Mouse (Mus musculus) embryonic facial prominence, embryonic 14.5 days (tissue): ENCODE data around the gene Iqsec2. TPM values are rescaled to one million over a fixed set of nuclear protein-coding genes. Genes with fewer than 3 reads are reported as not detected.

Experiments used
- ATAC-seq: fragments of 200-750 bp; cut with Nextera tagmentation; 2 replicates; pipeline ENCODE4 v1.8.0; 2017; ENCODE audit warnings: low read depth, moderate number of reproducible peaks, moderate TSS enrichment
- DNase-seq: peaks from one replicate; pipeline ENCODE4 v3.0.0-alpha.2; 2015; ENCODE audit warnings: low spot score
- H3K27ac ChIP-seq: fragments of 300-500 bp; sonication (generic); replicated peaks from 2 replicates; pipeline ENCODE4 v1.5.1; 2014; ENCODE audit warnings: low read depth, mild to moderate bottlenecking, low read length, moderate library complexity
- H3K27me3 ChIP-seq: fragments of 300-500 bp; sonication (generic); replicated peaks from 2 replicates; pipeline ENCODE4 v1.6.1; 2014; ENCODE audit warnings: low read length; ENCODE audit not compliant: control insufficient read depth, insufficient read depth
- H3K36me3 ChIP-seq: fragments of 300-500 bp; sonication (generic); 2 replicates; pipeline ENCODE4 v1.6.1; 2014; ENCODE audit warnings: low read length, mixed read lengths; ENCODE audit not compliant: control insufficient read depth, insufficient read depth
- H3K4me1 ChIP-seq: fragments of 300-500 bp; sonication (generic); 2 replicates; pipeline ENCODE4 v1.6.1; 2014; ENCODE audit warnings: antibody characterized with exemption, low read length; ENCODE audit not compliant: control insufficient read depth, insufficient read depth
- H3K4me2 ChIP-seq: fragments of 300-500 bp; sonication (generic); 2 replicates; pipeline ENCODE4 v1.6.1; 2014; ENCODE audit warnings: low read depth, mild to moderate bottlenecking, low read length, moderate library complexity, mixed read lengths
- H3K4me3 ChIP-seq: fragments of 300-500 bp; sonication (generic); 2 replicates; pipeline ENCODE4 v1.5.1; 2014; ENCODE audit warnings: low read depth, mild to moderate bottlenecking, low read length
- H3K9ac ChIP-seq: fragments of 300-500 bp; sonication (generic); 2 replicates; pipeline ENCODE4 v1.6.1; 2014; ENCODE audit warnings: low read depth, mild to moderate bottlenecking, low read length, moderate library complexity, mixed read lengths
- H3K9me3 ChIP-seq: fragments of 300-500 bp; sonication (generic); 2 replicates; pipeline ENCODE4 v1.6.1; 2016; ENCODE audit warnings: low read length; ENCODE audit not compliant: control insufficient read depth
- whole genome bisulfite sequencing: fragments of 180-500 bp; shearing (Covaris S2); extraction: QIAGEN DNeasy Blood & Tissue Kit; methylation state at CpG from one replicate; pipeline ENCODE4 v1.1.7; 2014; 5-methylcytosine and 5-hydroxymethylcytosine counted together
- polyA plus RNA-seq: library from polyadenylated mRNA; unstranded; fragments of >200 nt; fragmentation: Nextera tagmentation; extraction: Ambion mirVana; gene quantifications from 2 replicates; pipeline ENCODE4 v1.2.1, GENCODE M21; 2014

Iqsec2 gene
- polyA plus RNA-seq: 4.6 and 5.6 TPM in 2 replicates

GRCm38 (mm10) chrX:152143941-152144741, at the start of gene Iqsec2:
TSS of gene Iqsec2 (plus strand) at chrX:152144268.
- Histone ChIP-seq H3K36me3 (no peaks in the 10 kb centered on the region), H3K9ac (peak within 1 kb of the TSS; percentile 74), H3K4me3 (peak within 1 kb of the TSS; percentile 57), H3K27ac (no peak within 1 kb of the TSS), H3K27me3 (peaks cover 55% of the 10 kb centered on the region), H3K9me3 (no peaks in the 10 kb centered on the region), H3K4me1 (no peaks in the 10 kb centered on the region), H3K4me2 (peak within 1 kb of the TSS; percentile 76)
- DNase-seq (no peak), ATAC-seq (peak; percentile 67)
- WGBS: 5% methylated on average over 9 of the region's 78 CpGs

DNA sequence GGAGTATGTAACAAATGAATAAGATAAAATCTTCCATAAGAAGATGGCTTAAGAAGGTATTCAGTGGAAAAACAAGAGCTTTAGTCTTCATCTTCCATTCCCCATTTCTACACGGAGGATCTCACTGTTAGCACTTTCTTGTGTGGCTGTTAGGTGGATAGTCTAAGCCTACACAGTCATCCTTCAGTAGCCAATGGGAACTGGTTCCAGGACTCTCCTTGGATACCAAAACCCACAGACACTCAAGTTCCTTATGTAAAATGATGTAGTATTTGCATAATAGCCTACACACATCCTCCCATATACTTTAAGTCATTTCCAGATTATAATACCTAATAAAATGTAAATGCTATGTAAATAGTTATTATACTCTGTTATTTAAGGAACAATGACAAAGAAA, 46.5 kb upstream of the Iqsec2 start:
- WGBS: 42% methylated on average over 1 of the region's 1 CpGs

DNA sequence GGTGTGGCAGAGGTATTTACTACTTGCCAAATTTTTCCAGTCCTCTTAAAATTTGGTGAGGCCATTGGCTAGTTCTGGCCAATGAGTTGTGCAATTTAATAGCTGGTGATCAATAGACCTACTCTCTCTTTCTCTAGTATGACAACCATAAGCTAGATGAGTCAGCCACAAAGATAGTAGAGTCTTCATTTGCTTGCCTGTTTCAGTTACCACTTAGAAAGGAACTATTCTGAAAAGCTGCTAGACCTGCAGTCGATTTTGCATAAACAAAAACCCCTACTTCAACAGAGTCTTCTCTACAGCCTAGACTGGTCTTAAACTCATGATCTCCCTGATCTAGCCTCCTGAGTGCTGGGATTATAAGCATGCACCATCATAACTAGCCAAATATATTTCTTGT, 22.4 kb upstream of the Iqsec2 start:
- Histone ChIP-seq H3K27me3 (peaks cover 51% of the 10 kb centered on the region), H3K4me2 (no peak overlapping the region)
- no peak for ATAC-seq

More for the DNA sequence above, 46.5 kb upstream of the Iqsec2 start:
- ATAC-seq (no peak), DNase-seq (no peak)
- no peaks in the 10 kb centered on the region for H3K36me3 ChIP-seq
- H3K4me3 ChIP-seq: no peak overlapping the region
- no peaks in the 10 kb centered on the region for H3K4me1 ChIP-seq
- H3K9ac ChIP-seq: no peak overlapping the region
- H3K27me3 ChIP-seq: peaks cover 50% of the 10 kb centered on the region
- H3K9me3 ChIP-seq: no peaks in the 10 kb centered on the region
- no peak overlapping the region for H3K4me2 ChIP-seq
- no peak overlapping the region for H3K27ac ChIP-seq

GRCm38 (mm10) chrX:152130777-152131176, 13.3 kb upstream of the Iqsec2 start:
- no peaks in the 10 kb centered on the region; the same call in 1 of the 2 replicates for H3K4me1 ChIP-seq
- H3K36me3 ChIP-seq: no peaks in the 10 kb centered on the region
- H3K27me3 ChIP-seq: peaks cover 52% of the 10 kb centered on the region
- H3K4me3 ChIP-seq: no peak overlapping the region
- 52% methylated on average over 3 of the region's 3 CpGs for WGBS
- H3K4me2 ChIP-seq: no peak overlapping the region; the same call in 1 of the 2 replicates
- DNase-seq (no peak), ATAC-seq (no peak)
- no peak overlapping the region for H3K9ac ChIP-seq
- H3K9me3 ChIP-seq: no peaks in the 10 kb centered on the region
- H3K27ac ChIP-seq: peak overlapping the region; percentile 39; the same call in 1 of the 2 replicates

More for the DNA sequence above, 22.4 kb upstream of the Iqsec2 start:
- H3K9ac ChIP-seq: no peak overlapping the region
- H3K4me3 ChIP-seq: no peak overlapping the region
- WGBS: 80% methylated on average over 1 of the region's 1 CpGs
- H3K36me3 ChIP-seq: no peaks in the 10 kb centered on the region
- H3K4me1 ChIP-seq: no peaks in the 10 kb centered on the region
- no peak for DNase-seq
- H3K27ac ChIP-seq: no peak overlapping the region
- no peaks in the 10 kb centered on the region for H3K9me3 ChIP-seq

- DNase-seq (no peak), ATAC-seq (no peak)
- Histone ChIP-seq H3K36me3 (no peaks in the 10 kb centered on the region), H3K4me2 (no peak overlapping the region), H3K9me3 (no peaks in the 10 kb centered on the region), H3K4me3 (no peak overlapping the region), H3K4me1 (no peaks in the 10 kb centered on the region; the same call in 1 of the 2 replicates), H3K27me3 (peaks cover 44% of the 10 kb centered on the region), H3K27ac (no peak overlapping the region), H3K9ac (no peak overlapping the region)
- 84% methylated on average over 2 of the region's 2 CpGs for WGBS
These were observed 12.0 kb upstream of the Iqsec2 start for GRCm38 (mm10) chrX:152132029-152132428.

DNA sequence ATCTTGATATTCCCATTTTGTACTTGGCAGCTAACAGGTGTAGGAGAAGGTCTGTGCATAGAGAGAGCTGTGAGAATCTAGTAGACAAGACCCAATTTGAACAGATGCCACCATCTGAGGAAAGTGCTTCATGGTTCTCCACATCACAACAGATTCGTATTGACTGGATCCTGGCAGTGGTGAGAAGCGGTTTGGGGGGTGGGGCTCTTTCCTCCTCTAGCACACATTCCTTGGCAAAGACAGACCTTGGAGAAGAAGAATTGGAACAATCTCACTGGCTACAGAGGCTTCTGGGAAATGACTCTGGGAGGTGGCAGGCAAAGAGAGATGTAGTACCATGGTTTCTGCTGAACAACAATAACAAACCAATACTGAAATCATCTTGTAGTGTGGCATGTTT, 8.9 kb upstream of the Iqsec2 start:
- 53% methylated on average over 2 of the region's 2 CpGs for WGBS
- Histone ChIP-seq H3K36me3 (no peaks in the 10 kb centered on the region), H3K4me3 (no peak overlapping the region), H3K4me2 (no peak overlapping the region), H3K4me1 (no peaks in the 10 kb centered on the region; the same call in 1 of the 2 replicates), H3K9me3 (no peaks in the 10 kb centered on the region), H3K9ac (no peak overlapping the region), H3K27ac (no peak overlapping the region), H3K27me3 (peaks cover 46% of the 10 kb centered on the region)
- ATAC-seq: no peak
- DNase-seq: no peak

DNA sequence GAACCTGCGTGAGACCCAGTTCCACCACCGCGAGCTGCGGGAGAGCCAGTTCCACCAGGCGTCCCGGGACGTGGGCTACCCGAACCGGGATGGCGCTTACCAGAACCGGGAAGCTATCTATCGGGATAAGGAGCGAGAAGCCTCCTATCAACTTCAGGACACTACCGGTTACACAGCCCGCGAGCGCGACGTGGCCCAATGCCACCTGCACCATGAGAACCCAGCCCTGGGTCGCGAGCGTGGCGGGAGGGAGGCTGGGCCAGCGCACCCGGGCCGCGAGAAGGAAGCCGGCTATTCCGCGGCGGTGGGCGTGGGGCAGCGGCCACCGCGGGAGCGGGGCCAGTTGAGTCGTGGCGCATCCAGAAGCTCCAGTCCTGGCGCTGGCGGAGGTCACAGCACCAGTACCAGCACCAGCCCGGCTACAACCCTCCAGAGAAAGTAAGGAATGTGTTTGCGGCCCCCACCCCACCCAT, 710 bp downstream of the Iqsec2 start:
- no peaks in the 10 kb centered on the region for H3K9me3 ChIP-seq
- H3K4me2 ChIP-seq: peak overlapping the region; percentile 76
- peak overlapping the region; percentile 57 for H3K4me3 ChIP-seq
- H3K27me3 ChIP-seq: peaks cover 52% of the 10 kb centered on the region
- H3K36me3 ChIP-seq: no peaks in the 10 kb centered on the region
- H3K9ac ChIP-seq: peak overlapping the region; percentile 74
- WGBS: 7% methylated on average over 18 of the region's 42 CpGs
- ATAC-seq: no peak
- DNase-seq: no peak
- no peaks in the 10 kb centered on the region for H3K4me1 ChIP-seq
- H3K27ac ChIP-seq: no peak overlapping the region

GRCm38 (mm10) chrX:152146150-152146549, 2.1 kb downstream of the Iqsec2 start:
- 0 out of 2 replicates have a peak overlapping the region, but pooled peaks have one; percentile 25 for H3K9ac ChIP-seq
- H3K27ac ChIP-seq: no peak overlapping the region
- H3K27me3 ChIP-seq: peaks cover 52% of the 10 kb centered on the region
- peak overlapping the region; percentile 57; the same call in 1 of the 2 replicates for H3K4me3 ChIP-seq
- no peaks in the 10 kb centered on the region for H3K9me3 ChIP-seq
- whole genome bisulfite sequencing: 11% methylated on average over 1 of the region's 1 CpGs
- H3K4me2 ChIP-seq: peak overlapping the region; percentile 76
- no peaks in the 10 kb centered on the region for H3K36me3 ChIP-seq
- no peaks in the 10 kb centered on the region for H3K4me1 ChIP-seq
- DNase-seq: no peak
- ATAC-seq: no peak
